Mouse (Mus musculus) kidney, embryonic 15.5 days (tissue): ENCODE measurements at regions not wholly inside any gene's neighbourhood (a gene's known extent, or its start where the extent isn't known, plus 50 kb on each side); places are given as distances from the start of the nearest gene placed in this dataset.
"Not testable (repeated sequence)": the region's sequence is repeated elsewhere in the genome, so short reads cannot be mapped to it uniquely, and the experiment has no call there.

ENCODE experiments used
- ATAC-seq: fragments of 200-750 bp; cut with Nextera tagmentation; replicated peaks from 2 replicates; pipeline ENCODE4 v1.8.0; 2017; ENCODE audit warnings: moderate TSS enrichment; ENCODE audit not compliant: low FRiP score
- H3K27ac ChIP-seq: fragments of 300-500 bp; sonication (generic); 2 replicates; pipeline ENCODE4 v1.5.1; 2015; ENCODE audit warnings: mild to moderate bottlenecking, inconsistent platforms
- H3K27me3 ChIP-seq: fragments of 300-500 bp; sonication (generic); 2 replicates; pipeline ENCODE4 v1.6.1; 2015; ENCODE audit warnings: inconsistent platforms
- H3K36me3 ChIP-seq: fragments of 300-500 bp; sonication (generic); 2 replicates; pipeline ENCODE4 v1.6.1; 2015; ENCODE audit warnings: inconsistent platforms
- H3K4me1 ChIP-seq: fragments of 300-500 bp; sonication (generic); 2 replicates; pipeline ENCODE4 v1.6.1; 2015; ENCODE audit warnings: inconsistent platforms
- H3K4me2 ChIP-seq: fragments of 300-500 bp; sonication (generic); 2 replicates; pipeline ENCODE4 v1.6.1; 2015; ENCODE audit warnings: moderate library complexity, mild to moderate bottlenecking, inconsistent platforms
- H3K4me3 ChIP-seq: fragments of 300-500 bp; sonication (generic); replicated peaks from 2 replicates; pipeline ENCODE4 v1.5.1; 2015; ENCODE audit warnings: mild to moderate bottlenecking, inconsistent platforms
- H3K9ac ChIP-seq: fragments of 300-500 bp; sonication (generic); 2 replicates; pipeline ENCODE4 v1.6.1; 2015; ENCODE audit warnings: mild to moderate bottlenecking, inconsistent platforms
- H3K9me3 ChIP-seq: fragments of 300-500 bp; sonication (generic); replicated peaks from 2 replicates; pipeline ENCODE4 v1.6.1; 2016; ENCODE audit warnings: inconsistent platforms
- WGBS: fragments of 180-500 bp; shearing (Covaris S2); methylation state at CpG from one replicate; pipeline ENCODE4 v1.1.7; 2015; ENCODE audit warnings: mixed read lengths; 5-methylcytosine and 5-hydroxymethylcytosine counted together

DNA sequence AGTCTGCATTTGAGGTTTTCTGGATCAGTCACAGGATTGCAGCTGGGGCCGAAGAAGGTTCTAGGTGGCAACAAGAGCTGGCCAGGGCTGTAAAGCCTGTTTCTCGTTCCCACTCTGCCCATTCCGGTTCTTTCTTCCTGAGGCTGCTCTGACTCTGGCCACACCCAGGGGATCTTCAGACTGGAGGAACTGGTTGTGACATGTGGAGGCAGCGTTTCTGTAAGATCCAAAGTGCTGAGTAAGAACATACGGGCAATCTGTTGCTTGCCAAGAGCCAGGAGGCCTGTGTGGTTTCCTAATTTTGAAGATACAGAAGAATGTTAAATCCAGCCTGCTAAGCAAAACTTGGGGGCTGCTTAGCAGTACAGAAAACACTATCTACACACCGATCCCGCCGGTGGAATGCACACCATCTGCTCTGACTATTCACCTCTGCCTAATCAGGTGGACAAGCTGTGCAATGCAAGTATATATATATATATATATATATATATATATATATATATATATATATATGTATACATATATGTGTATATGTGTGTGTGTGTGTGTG is 99.3 kb upstream of the Bmp2k start:
- Histone ChIP-seq H3K4me1 (peaks cover 3% of the 10 kb centered on the region; the same call in 1 of the 2 replicates), H3K9me3 (no peaks in the 10 kb centered on the region), H3K4me3 (no peak overlapping the region), H3K9ac (no peak overlapping the region), H3K27ac (no peak overlapping the region), H3K36me3 (no peaks in the 10 kb centered on the region), H3K4me2 (no peak overlapping the region), H3K27me3 (no peaks in the 10 kb centered on the region)
- WGBS, result 69% methylated on average over 8 of the region's 8 CpGs
- no peak for ATAC-seq

DNA sequence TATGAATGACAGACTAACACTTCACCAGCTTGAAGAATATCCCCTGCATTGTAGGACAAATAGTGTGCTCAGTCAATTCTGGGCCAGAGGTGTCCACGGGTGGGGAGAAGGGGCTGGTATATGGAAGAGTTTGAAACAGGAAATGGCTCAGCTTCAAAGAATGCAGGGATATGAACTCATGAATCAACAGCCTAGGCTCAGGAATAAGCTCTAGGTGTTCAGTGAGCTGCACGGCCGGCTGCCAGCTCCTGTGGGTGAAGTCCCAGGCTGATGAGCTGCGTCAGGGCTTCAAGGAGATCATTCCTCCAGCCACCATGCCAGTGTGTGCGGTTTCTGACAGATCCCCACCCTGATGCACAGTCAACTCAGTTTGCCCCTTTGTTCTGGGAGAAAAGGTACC is 98.8 kb upstream of the Bmp2k start:
- Histone ChIP-seq H3K27me3 (no peaks in the 10 kb centered on the region), H3K27ac (no peak overlapping the region), H3K4me3 (no peak overlapping the region), H3K9me3 (no peaks in the 10 kb centered on the region), H3K4me1 (peaks cover 3% of the 10 kb centered on the region; the same call in 1 of the 2 replicates), H3K4me2 (no peak overlapping the region), H3K36me3 (no peaks in the 10 kb centered on the region), H3K9ac (no peak overlapping the region)
- no peak for ATAC-seq
- WGBS, result 61% methylated on average over 5 of the region's 5 CpGs

DNA sequence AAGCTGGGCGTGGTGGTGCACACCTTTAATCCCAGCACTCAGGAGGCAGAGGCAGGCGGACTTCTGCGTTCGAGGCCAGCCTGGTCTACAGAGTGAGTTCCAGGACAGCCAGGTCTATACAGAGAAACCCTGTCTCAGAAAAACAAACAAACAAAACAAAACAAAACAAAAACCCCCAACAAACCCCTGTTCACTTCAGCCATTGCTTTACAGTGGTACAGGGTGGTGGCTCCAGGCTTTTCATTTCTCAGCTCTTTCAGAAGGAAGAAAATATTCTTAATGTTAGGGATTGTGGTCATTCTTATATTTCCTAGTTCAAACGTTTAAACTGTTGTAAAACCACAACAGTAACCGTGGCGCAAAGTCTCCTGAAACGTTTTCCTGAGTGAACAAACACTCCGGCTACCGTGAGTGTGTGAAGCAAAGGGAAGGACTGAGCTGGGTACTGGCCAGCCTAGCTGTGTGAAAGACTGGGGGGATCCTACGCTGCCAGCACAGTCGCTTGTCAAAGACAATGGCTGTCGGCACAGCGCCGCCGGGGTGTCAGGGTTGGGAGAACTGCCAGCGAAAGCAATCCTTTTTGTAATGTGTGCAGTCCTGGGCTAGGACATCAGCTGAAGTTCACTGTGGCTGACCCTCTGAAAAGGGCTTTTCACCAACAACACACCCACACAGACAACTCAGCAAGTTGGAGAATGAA is 91.8 kb upstream of the Bmp2k start:
- H3K27me3 ChIP-seq, result no peaks in the 10 kb centered on the region
- H3K4me2 ChIP-seq, result peak overlapping the region; percentile 42
- WGBS, result 41% methylated on average over 17 of the region's 17 CpGs
- H3K9ac ChIP-seq, result no peak overlapping the region
- peaks cover 8% of the 10 kb centered on the region; the same call in 1 of the 2 replicates for H3K4me1 ChIP-seq
- H3K9me3 ChIP-seq, result no peaks in the 10 kb centered on the region
- no peak overlapping the region for H3K27ac ChIP-seq
- 0 out of 2 replicates have a peak overlapping the region, but pooled peaks have one; percentile 10 for H3K4me3 ChIP-seq
- no peaks in the 10 kb centered on the region for H3K36me3 ChIP-seq
- no peak for ATAC-seq

DNA sequence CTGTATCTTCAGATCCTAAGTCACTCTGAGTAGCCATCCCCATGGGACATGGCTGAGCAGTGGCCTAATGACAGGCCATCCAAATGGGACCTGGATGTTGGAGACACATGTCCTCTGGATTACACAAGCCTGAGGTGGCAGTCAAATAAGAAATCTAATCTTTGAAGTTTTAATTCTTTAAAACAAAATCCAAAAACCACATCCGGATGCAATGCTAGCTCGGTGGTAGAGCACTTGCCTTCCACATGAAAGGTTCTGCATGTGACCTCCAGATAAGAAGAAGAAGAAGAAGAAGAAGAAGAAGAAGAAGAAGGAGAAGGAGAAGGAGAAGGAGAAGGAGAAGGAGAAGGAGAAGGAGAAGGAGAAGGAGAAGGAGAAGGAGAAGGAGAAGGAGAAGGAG is 89.1 kb upstream of the Bmp2k start:
- not testable (repeated sequence) for H3K9me3 ChIP-seq, ATAC-seq, H3K27me3 ChIP-seq, H3K4me2 ChIP-seq, H3K36me3 ChIP-seq, H3K4me3 ChIP-seq, H3K9ac ChIP-seq, H3K27ac ChIP-seq
- H3K4me1 ChIP-seq, result peaks cover 11% of the 10 kb centered on the region
- WGBS, result 100% methylated on average over 2 of the region's 2 CpGs

DNA sequence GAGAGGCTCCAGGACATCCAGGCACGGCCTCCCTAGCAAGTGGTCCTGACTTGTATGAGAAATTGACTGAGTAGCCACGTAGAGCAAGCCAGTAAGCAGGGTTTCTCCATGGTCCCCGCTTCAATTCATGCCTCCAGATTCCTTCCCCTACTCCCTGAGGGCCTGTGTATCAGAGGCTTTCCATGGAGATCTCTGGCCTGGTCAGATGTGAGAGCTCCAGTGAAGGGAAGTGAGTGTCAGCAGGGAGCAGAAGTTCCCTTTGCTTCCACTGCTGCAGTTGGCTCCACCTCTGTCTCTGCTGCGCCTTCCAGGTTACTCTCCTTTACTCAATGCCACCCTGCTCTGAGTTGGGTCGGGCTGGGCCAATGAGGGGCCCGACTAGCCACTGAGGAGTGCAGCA is 88.3 kb upstream of the Bmp2k start:
- Histone ChIP-seq H3K36me3 (no peaks in the 10 kb centered on the region), H3K4me1 (peaks cover 11% of the 10 kb centered on the region), H3K27ac (no peak overlapping the region), H3K27me3 (no peaks in the 10 kb centered on the region), H3K9me3 (no peaks in the 10 kb centered on the region), H3K9ac (no peak overlapping the region), H3K4me2 (no peak overlapping the region), H3K4me3 (no peak overlapping the region)
- ATAC-seq, result no peak
- WGBS, result 72% methylated on average over 6 of the region's 6 CpGs

DNA sequence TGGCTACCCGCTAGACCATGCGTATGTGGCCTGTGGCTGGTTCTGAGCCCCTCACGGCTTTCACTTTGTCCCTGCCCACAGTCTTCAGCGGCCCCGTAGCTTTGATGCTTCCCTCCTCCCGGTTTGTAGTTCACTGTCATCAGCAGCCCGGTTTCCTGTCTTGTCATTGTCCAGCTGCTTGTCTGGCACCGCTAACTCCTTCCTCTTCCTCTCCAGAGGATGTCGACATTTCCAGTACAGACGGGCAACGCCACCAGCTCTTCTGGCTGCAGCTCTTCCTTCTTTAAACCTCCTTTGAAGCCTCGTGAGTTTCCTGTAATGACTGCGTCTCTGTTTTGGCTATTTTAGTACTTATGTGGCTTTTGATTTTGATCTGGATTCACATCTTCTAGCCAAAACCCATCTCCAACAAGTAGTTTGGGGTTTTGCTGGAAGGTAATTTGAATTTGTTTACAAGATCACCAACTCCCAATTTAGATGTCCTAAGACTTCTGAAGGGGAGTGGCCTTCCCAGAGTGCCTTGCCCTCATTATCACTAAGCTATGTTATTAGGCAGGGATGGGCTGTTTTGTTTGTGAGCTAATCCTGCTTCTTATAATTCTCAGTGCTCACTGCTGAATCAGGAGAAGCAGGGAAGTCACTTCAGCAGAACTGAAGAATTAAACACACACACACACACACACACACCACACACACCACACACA is 85.8 kb upstream of the Bmp2k start:
- Histone ChIP-seq H3K36me3 (no peaks in the 10 kb centered on the region), H3K9ac (no peak overlapping the region), H3K27ac (peak overlapping the region; percentile 62; the same call in 1 of the 2 replicates), H3K4me2 (peak overlapping the region; percentile 26; the same call in 1 of the 2 replicates), H3K9me3 (no peaks in the 10 kb centered on the region), H3K27me3 (no peaks in the 10 kb centered on the region), H3K4me1 (peaks cover 6% of the 10 kb centered on the region; the same call in 1 of the 2 replicates), H3K4me3 (no peak overlapping the region)
- peak; percentile 75 for ATAC-seq
- 60% methylated on average over 13 of the region's 13 CpGs for WGBS

DNA sequence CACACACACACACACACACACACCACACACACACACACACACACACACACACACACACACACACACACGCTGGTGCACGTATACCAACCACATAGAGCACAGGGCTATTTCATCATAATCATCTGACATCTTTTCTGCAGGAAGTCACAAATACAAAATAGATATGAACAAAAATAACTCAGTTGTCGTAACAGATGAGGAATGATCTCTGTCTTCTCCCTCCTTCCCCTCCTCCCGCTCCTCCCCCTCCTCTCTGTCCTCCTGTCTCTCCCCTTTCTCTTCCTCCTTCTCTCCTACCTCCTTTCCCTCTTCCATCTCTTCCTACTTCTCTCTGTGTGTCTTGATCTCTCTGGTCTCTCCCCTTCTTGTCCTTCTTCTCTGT is 85.2 kb upstream of the Bmp2k start:
- Histone ChIP-seq H3K9me3 (no peaks in the 10 kb centered on the region), H3K9ac (no peak overlapping the region), H3K4me2 (no peak overlapping the region), H3K27me3 (no peaks in the 10 kb centered on the region), H3K4me3 (no peak overlapping the region), H3K36me3 (no peaks in the 10 kb centered on the region), H3K4me1 (peaks cover 11% of the 10 kb centered on the region), H3K27ac (0 out of 2 replicates have a peak overlapping the region, but pooled peaks have one; percentile 73)
- WGBS, result 72% methylated on average over 4 of the region's 4 CpGs
- no peak for ATAC-seq

DNA sequence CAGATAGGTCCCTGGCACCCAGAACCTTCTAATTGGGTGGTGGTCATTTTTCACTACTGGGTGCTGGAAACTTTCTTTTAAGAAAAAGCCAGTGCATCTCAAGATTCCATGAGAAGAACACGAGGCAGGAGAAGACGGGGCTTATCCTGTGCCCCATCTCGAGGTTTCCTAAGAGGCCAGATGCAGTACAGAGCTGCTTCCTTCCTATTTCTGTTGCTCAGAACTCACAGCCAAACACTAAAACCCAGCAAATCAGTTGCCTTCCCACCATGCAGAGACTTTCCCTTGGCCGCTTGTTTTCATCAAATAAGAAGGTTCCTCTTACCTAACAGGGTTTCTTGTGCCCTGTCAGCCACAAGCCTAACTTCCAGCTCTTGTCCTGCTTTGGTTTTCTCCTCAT is 84.7 kb upstream of the Bmp2k start:
- no peaks in the 10 kb centered on the region for H3K9me3 ChIP-seq
- H3K4me2 ChIP-seq, result no peak overlapping the region
- WGBS, result 64% methylated on average over 4 of the region's 4 CpGs
- no peak overlapping the region for H3K9ac ChIP-seq
- no peak overlapping the region for H3K4me3 ChIP-seq
- no peaks in the 10 kb centered on the region for H3K36me3 ChIP-seq
- H3K4me1 ChIP-seq, result peaks cover 14% of the 10 kb centered on the region
- no peaks in the 10 kb centered on the region for H3K27me3 ChIP-seq
- peak overlapping the region; percentile 73 for H3K27ac ChIP-seq
- ATAC-seq, result no peak

DNA sequence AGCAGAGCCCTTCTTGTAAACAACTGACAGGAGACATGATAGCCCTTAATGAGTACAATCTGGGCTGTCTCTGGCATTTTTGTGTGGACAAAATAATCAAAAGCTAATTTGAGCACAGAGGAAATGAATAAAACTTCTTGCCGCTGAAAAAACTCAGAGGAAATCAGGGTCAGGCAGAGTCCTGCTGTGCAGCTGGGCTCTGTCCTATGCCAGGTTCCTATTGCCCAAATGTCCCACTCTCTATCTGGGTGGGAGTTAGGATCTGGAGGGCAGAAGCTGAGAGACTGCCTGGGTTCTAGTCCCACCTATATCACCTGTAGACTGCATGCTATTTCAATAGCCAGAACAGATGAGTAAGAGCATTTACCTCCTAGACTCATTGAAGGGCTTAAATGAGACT is 83.8 kb upstream of the Bmp2k start:
- Histone ChIP-seq H3K36me3 (no peaks in the 10 kb centered on the region), H3K4me2 (no peak overlapping the region), H3K9me3 (no peaks in the 10 kb centered on the region), H3K9ac (no peak overlapping the region), H3K4me3 (no peak overlapping the region), H3K27me3 (no peaks in the 10 kb centered on the region), H3K4me1 (peaks cover 16% of the 10 kb centered on the region), H3K27ac (peak overlapping the region; percentile 73)
- no peak for ATAC-seq
- 51% methylated on average over 1 of the region's 1 CpGs for WGBS

DNA sequence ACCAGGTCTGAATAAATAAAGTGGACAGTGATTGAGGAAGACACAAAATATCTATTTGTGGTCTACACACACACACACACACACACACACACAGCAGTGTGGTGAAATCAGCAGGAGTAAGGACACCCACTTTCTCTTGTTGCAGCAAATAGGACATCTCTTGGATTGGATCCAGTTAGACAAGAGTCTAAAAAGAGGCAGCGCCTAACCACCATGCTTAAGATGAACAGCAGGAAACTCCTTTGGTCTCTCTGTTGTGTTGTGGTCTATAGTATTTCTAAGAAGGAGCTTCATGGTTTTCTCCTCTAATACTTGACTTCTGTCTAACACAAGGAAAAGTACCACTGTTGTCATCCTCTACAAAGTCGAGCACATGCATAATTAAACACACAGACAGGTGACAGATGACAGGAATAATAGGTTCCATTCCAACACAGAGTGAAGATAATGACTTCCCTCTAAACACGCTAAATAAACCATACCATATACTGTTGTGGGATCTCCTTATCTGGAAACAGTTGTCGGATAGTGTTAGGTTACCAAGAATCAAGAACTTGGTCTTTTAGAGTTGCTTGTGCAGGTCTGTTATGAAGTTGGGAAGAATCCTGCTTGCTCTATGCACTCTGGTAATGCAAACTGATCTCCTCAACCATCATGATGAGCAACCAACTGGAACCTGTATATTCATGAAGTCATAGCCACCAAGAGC is 82.6 kb upstream of the Bmp2k start:
- Histone ChIP-seq H3K4me1 (peaks cover 13% of the 10 kb centered on the region), H3K27me3 (no peaks in the 10 kb centered on the region), H3K9me3 (no peaks in the 10 kb centered on the region), H3K36me3 (no peaks in the 10 kb centered on the region), H3K4me2 (no peak overlapping the region), H3K4me3 (no peak overlapping the region), H3K9ac (no peak overlapping the region), H3K27ac (no peak overlapping the region)
- 88% methylated on average over 4 of the region's 4 CpGs for WGBS
- ATAC-seq, result no peak

DNA sequence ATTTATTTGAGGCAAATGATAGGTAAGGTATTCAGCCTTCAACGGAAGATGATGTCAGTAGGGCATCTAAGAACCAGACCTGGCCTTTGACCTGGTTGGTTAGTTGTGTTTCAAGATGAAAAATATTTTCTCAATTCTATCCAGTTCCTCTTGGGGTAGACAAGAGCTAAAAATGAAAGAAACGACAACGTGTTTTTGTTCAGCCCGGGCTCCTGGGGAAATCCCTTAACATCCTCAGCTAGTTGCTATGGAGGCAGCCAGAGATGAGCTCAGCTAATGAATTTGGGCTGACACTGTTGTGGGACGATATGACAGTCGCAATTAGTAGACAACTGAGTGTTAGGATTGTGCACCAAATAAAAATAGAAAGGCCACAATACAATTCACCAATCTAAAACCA is 80.6 kb upstream of the Bmp2k start:
- ATAC-seq, result no peak
- no peak overlapping the region for H3K4me3 ChIP-seq

More for the DNA sequence above, 80.6 kb upstream of the Bmp2k start:
- peaks cover 14% of the 10 kb centered on the region for H3K4me1 ChIP-seq
- H3K27me3 ChIP-seq, result no peaks in the 10 kb centered on the region
- H3K4me2 ChIP-seq, result no peak overlapping the region
- peak overlapping the region; percentile 71; the same call in 1 of the 2 replicates for H3K27ac ChIP-seq
- no peak overlapping the region for H3K9ac ChIP-seq
- H3K9me3 ChIP-seq, result no peaks in the 10 kb centered on the region
- WGBS, result 77% methylated on average over 6 of the region's 6 CpGs
- H3K36me3 ChIP-seq, result no peaks in the 10 kb centered on the region
